In the genomic region with DNA sequence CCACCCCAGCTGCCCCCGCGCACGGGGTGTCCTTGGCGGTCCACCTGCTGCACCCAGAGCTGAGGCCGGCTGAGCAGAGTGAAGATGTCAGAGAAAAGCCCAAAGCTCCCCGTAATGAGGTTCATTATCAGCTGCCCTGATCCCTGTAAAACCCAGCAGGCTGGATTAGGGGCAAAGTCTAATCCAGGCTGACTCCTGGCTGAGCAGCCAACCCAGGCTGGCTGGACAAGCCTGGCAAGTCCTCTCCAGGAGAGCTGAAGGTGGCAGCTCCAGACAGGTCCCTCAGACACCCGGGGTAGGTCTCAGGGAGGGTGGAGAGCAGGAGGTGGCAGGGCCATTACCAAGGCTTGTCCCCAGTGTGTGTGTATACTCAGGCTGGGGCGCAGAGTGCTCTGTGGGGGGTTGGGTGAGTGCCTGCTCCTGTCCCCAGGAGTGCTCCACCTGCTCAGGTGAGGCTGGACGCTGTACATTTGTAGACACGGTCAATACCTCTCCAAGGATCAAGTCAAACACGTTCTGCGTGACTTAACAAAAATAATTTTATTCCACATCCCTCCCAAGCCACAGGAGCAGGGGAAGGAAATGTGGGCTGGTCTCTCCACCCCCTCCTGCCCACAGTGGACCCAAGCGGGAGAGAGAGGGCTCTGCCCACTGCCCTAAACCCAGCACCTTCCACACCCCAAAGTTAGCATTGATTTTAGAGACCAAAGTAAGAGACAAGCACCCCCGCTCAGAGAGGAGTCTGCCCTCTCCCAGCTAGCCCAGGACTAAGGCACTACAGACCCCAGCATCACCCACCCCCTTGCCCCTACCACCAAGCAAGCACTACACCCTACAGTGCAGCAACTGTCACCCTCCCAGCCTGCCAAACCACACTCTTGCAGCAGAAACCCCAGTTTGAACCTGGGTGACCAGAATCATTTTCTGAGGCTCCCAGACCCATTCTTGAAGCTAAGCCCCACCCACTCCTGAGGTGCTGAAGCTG, we compare ENCODE assay signal across 13 mouse cellular contexts. TPM values are rescaled to one million over a fixed set of nuclear protein-coding genes. Genes with fewer than 3 reads are reported as not detected.
DNase-seq lines count a peak whose midpoint lies in the region; ATAC-seq lines count a peak whose summit lies in the region.
"Had no signal": no experiment of that assay in that cellular context is flagged by ENCODE, and none has a peak within 500 bp of the region (broad histone marks: within the 10 kb centered on the region; RNA-seq: fewer than 3 reads in every experiment).

No protein-coding gene starts in this region.

- peak; percentile 76 for DNase-seq in midbrain, embryonic 11.5 days (ENCODE audit: low spot score, missing footprints)
- no peak for DNase-seq in midbrain, embryonic 10.5 days (ENCODE audit: low spot score)
- peak; percentile 75 for DNase-seq in kidney, adult 9 months
- DNase-seq in right cerebral cortex, adult 2 months (ENCODE audit: low spot score in 2 of 2) = no peak
- DNase-seq in embryo, embryonic 11 days = no peak
- no peak for DNase-seq in urinary bladder, adult 2 months (ENCODE audit: low spot score)
- DNase-seq: adrenal gland, adult 8-10 months; cerebellum, adult 9-10 months; thymus, postnatal 36 days had no signal

- no peak overlapping the region for H3K9ac ChIP-seq in midbrain, embryonic 11.5 days (ENCODE audit: low read length)
- no peak overlapping the region for H3K9ac ChIP-seq in liver, embryonic 15.5 days
- H3K9ac ChIP-seq: forebrain, embryonic 12.5 days had no signal

- H3K36me3 ChIP-seq in midbrain, embryonic 11.5 days (ENCODE audit: control insufficient read depth, insufficient read depth, low read length) = no peaks in the 10 kb centered on the region
- peaks cover 21% of the 10 kb centered on the region for H3K36me3 ChIP-seq in midbrain, embryonic 10.5 days
- H3K36me3 ChIP-seq in liver, embryonic 15.5 days (replicated peaks) = peaks cover 27% of the 10 kb centered on the region
- H3K36me3 ChIP-seq: G1E had no signal

- H3K4me1 ChIP-seq in midbrain, embryonic 11.5 days (ENCODE audit: control insufficient read depth, insufficient read depth, low read length) = no peaks in the 10 kb centered on the region
- peaks cover 11% of the 10 kb centered on the region; the same call in 1 of the 2 replicates for H3K4me1 ChIP-seq in midbrain, embryonic 10.5 days
- H3K4me1 ChIP-seq in liver, embryonic 15.5 days (replicated peaks) = no peaks in the 10 kb centered on the region; the same call in 1 of the 2 replicates

- no peak overlapping the region for H3K4me2 ChIP-seq in midbrain, embryonic 11.5 days
- H3K4me2 ChIP-seq in liver, embryonic 15.5 days = no peak overlapping the region
- H3K4me2 ChIP-seq: forebrain, embryonic 12.5 days had no signal

- H3K27ac ChIP-seq in midbrain, embryonic 11.5 days (ENCODE audit: low read depth, low read length) = no peak overlapping the region
- no peak overlapping the region for H3K27ac ChIP-seq in midbrain, embryonic 10.5 days (replicated peaks)
- no peak overlapping the region for H3K27ac ChIP-seq in liver, embryonic 15.5 days (replicated peaks)
- H3K27ac ChIP-seq: forebrain, embryonic 12.5 days had no signal

- H3K9me3 ChIP-seq in midbrain, embryonic 11.5 days (ENCODE audit: control insufficient read depth, low read length) = peaks cover 3% of the 10 kb centered on the region; the same call in 1 of the 2 replicates
- 0 out of 2 replicates have a peak, but pooled peaks cover 8% of the 10 kb centered on the region for H3K9me3 ChIP-seq in midbrain, embryonic 10.5 days (replicated peaks)
- no peaks in the 10 kb centered on the region for H3K9me3 ChIP-seq in liver, embryonic 15.5 days (replicated peaks)
- H3K9me3 ChIP-seq: G1E had no signal

- no peaks in the 10 kb centered on the region for H3K27me3 ChIP-seq in midbrain, embryonic 11.5 days (ENCODE audit: control insufficient read depth, insufficient read depth, low read length)
- peaks cover 73% of the 10 kb centered on the region for H3K27me3 ChIP-seq in midbrain, embryonic 10.5 days (ENCODE audit: low read depth, poor library complexity, severe bottlenecking)
- H3K27me3 ChIP-seq in liver, embryonic 15.5 days = no peaks in the 10 kb centered on the region
- H3K27me3 ChIP-seq: forebrain, embryonic 12.5 days had no signal

- peak; percentile 46 for ATAC-seq in midbrain, embryonic 11.5 days (ENCODE audit: low FRiP score)
- ATAC-seq in liver, embryonic 15.5 days (ENCODE audit: insufficient read depth) = peak; percentile 26; the same call in 1 of the 2 replicates

- 52% methylated on average over 14 of the region's 14 CpGs for WGBS in midbrain, embryonic 11.5 days
- 55% methylated on average over 14 of the region's 14 CpGs for WGBS in midbrain, embryonic 10.5 days
- 51% methylated on average over 14 of the region's 14 CpGs for WGBS in liver, embryonic 15.5 days (ENCODE audit: insufficient replicate concordance)

- H3K4me3 ChIP-seq in midbrain, embryonic 11.5 days (ENCODE audit: low read depth, low read length) = no peak overlapping the region
- H3K4me3 ChIP-seq in midbrain, embryonic 10.5 days = no peak overlapping the region
- no peak overlapping the region for H3K4me3 ChIP-seq in liver, embryonic 15.5 days (replicated peaks)
- H3K4me3 ChIP-seq: forebrain, embryonic 12.5 days had no signal

RNA-seq across cellular contexts. Expression of a gene that starts 26.4 kb away (rescaled TPM):
- polyA plus RNA-seq in midbrain, embryonic 11.5 days (2014; fragmentation: Nextera tagmentation; extraction: Ambion mirVana) = 1.7 and 2.2 TPM in 2 replicates
- 2.2 and 4.6 TPM in 2 replicates for polyA plus RNA-seq in midbrain, embryonic 10.5 days (2016; fragmentation: Nextera tagmentation; extraction: Ambion mirVana)
- not detected in 2 replicates for polyA plus RNA-seq in liver, embryonic 15.5 days (2015; fragmentation: Nextera tagmentation; extraction: Ambion mirVana)
- polyA plus RNA-seq in urinary bladder, adult 2 months (2012; rRNA removed) = not detected in 2 replicates
- polyA plus RNA-seq: G1E; heart, embryonic 16.5 days had no signal

RNA-seq across cellular contexts. Expression of a gene that starts 34.8 kb away (rescaled TPM):
- 6.6 and 6.8 TPM in 2 replicates for polyA plus RNA-seq in midbrain, embryonic 11.5 days (2014; fragmentation: Nextera tagmentation; extraction: Ambion mirVana)
- 18.0 and 24.2 TPM in 2 replicates for polyA plus RNA-seq in midbrain, embryonic 10.5 days (2016; fragmentation: Nextera tagmentation; extraction: Ambion mirVana)
- 31.8 and 40.9 TPM in 2 replicates for polyA plus RNA-seq in liver, embryonic 15.5 days (2015; fragmentation: Nextera tagmentation; extraction: Ambion mirVana)
- polyA plus RNA-seq in urinary bladder, adult 2 months (2012; rRNA removed) = 163 and 166 TPM in 2 replicates

Comparison
In these comparisons a context has a peak if more than half of its experiments do, and no peak if none do; other contexts are left out.
1. DNase-seq: peak in midbrain, embryonic 11.5 days (single experiment) and kidney, adult 9 months (single experiment); none in midbrain, embryonic 10.5 days (single experiment), right cerebral cortex, adult 2 months (0 of 2), embryo, embryonic 11 days (single experiment) and urinary bladder, adult 2 months (single experiment).